Mouse (Mus musculus) megakaryocyte, embryonic 14.5 days (primary cell): ENCODE data around the gene March7. TPM values are rescaled to one million over a fixed set of nuclear protein-coding genes. Genes with fewer than 3 reads are reported as not detected.

Experiments
- H3K27me3 ChIP-seq: replicated peaks from 2 replicates; pipeline ENCODE3; 2012; ENCODE audit warnings: inconsistent platforms
- H3K36me3 ChIP-seq: replicated peaks from 2 replicates; pipeline ENCODE3; 2012; ENCODE audit warnings: low read length, inconsistent platforms, mixed read lengths
- H3K4me1 ChIP-seq: 2 replicates; pipeline ENCODE4 v1.6.1; 2012; ENCODE audit warnings: inconsistent platforms
- H3K4me3 ChIP-seq: replicated peaks from 2 replicates; pipeline ENCODE3; 2012; ENCODE audit warnings: moderate library complexity, mild to moderate bottlenecking, inconsistent platforms
- H3K9me3 ChIP-seq: 2 replicates; pipeline ENCODE4 v1.6.1; 2012; ENCODE audit warnings: inconsistent platforms
- FLI1 ChIP-seq: IDR thresholded peaks from 2 replicates; pipeline ENCODE4 v1.6.1; 2012; ENCODE audit warnings: low read length, inconsistent platforms, mixed read lengths
- GATA1 ChIP-seq: IDR thresholded peaks from 3 replicates; pipeline ENCODE4 v1.6.1; 2012; ENCODE audit warnings: mixed read lengths, low read length, inconsistent platforms, borderline replicate concordance
- polyA plus RNA-seq: library from polyadenylated mRNA; stranded (reverse); fragments of >175 nt; gene quantifications from 2 replicates; pipeline ENCODE4 v1.2.3, GENCODE M21; 2012; ENCODE audit warnings: low replicate concordance; ENCODE audit not compliant: insufficient read depth

The March7 gene
- polyA plus RNA-seq, result 0.88 and 1.2 TPM in 2 replicates

GRCm38 (mm10) chr2:60209703-60210651, at the start of gene March7, which contains the start of gene Baz2b:
March7 (plus strand) TSS chr2:60209887.
Baz2b (minus strand) TSS chr2:60209839.
- Histone ChIP-seq H3K9me3 (no peaks in the 10 kb centered on the region), H3K4me1 (peaks cover 59% of the 10 kb centered on the region), H3K27me3 (no peaks in the 10 kb centered on the region), H3K4me3 (peak within 1 kb of the TSS; percentile 99), H3K36me3 (peaks cover 59% of the 10 kb centered on the region)
- no peak for TF ChIP-seq FLI1
- TF ChIP-seq GATA1, result no peak

- TF ChIP-seq FLI1 (no peak), GATA1 (no peak)
Observed at GRCm38 (mm10) chr2:60163744-60164143, 45.9 kb upstream of the March7 start.

GRCm38 (mm10) chr2:60165679-60166078, 44.0 kb upstream of the March7 start:
- Histone ChIP-seq H3K36me3 (peaks cover 3% of the 10 kb centered on the region), H3K4me3 (no peak overlapping the region)
- TF ChIP-seq GATA1 (no peak), FLI1 (no peak)

More at GRCm38 (mm10) chr2:60163744-60164143, 45.9 kb upstream of the March7 start:
- H3K36me3 ChIP-seq, result no peaks in the 10 kb centered on the region
- no peaks in the 10 kb centered on the region for H3K27me3 ChIP-seq
- no peaks in the 10 kb centered on the region for H3K9me3 ChIP-seq
- H3K4me3 ChIP-seq, result no peak overlapping the region
- H3K4me1 ChIP-seq, result peaks cover 8% of the 10 kb centered on the region

GRCm38 (mm10) chr2:60166878-60167277, 42.8 kb upstream of the March7 start:
- H3K36me3 ChIP-seq, result peaks cover 3% of the 10 kb centered on the region
- no peaks in the 10 kb centered on the region for H3K27me3 ChIP-seq
- H3K9me3 ChIP-seq, result peaks cover 6% of the 10 kb centered on the region
- peaks cover 10% of the 10 kb centered on the region for H3K4me1 ChIP-seq
- TF ChIP-seq FLI1, result no peak
- no peak for TF ChIP-seq GATA1
- H3K4me3 ChIP-seq, result no peak overlapping the region

More at GRCm38 (mm10) chr2:60165679-60166078, 44.0 kb upstream of the March7 start:
- Histone ChIP-seq H3K27me3 (no peaks in the 10 kb centered on the region), H3K9me3 (peaks cover 6% of the 10 kb centered on the region), H3K4me1 (peaks cover 8% of the 10 kb centered on the region)

GRCm38 (mm10) chr2:60171786-60172530, 37.7 kb upstream of the March7 start:
- H3K9me3 ChIP-seq, result peaks cover 14% of the 10 kb centered on the region
- no peaks in the 10 kb centered on the region for H3K27me3 ChIP-seq
- peak overlapping the region; percentile 69 for H3K4me3 ChIP-seq
- peaks cover 20% of the 10 kb centered on the region for H3K4me1 ChIP-seq
- TF ChIP-seq FLI1 (no peak), GATA1 (no peak)
- H3K36me3 ChIP-seq, result peaks cover 3% of the 10 kb centered on the region

GRCm38 (mm10) chr2:60172531-60172914, 37.2 kb upstream of the March7 start:
- Histone ChIP-seq H3K9me3 (peaks cover 14% of the 10 kb centered on the region), H3K27me3 (no peaks in the 10 kb centered on the region), H3K4me1 (peaks cover 20% of the 10 kb centered on the region), H3K4me3 (peak overlapping the region; percentile 54), H3K36me3 (peaks cover 3% of the 10 kb centered on the region)
- TF ChIP-seq GATA1 (no peak), FLI1 (no peak)

- Histone ChIP-seq H3K4me3 (no peak overlapping the region), H3K36me3 (peaks cover 3% of the 10 kb centered on the region), H3K4me1 (peaks cover 20% of the 10 kb centered on the region), H3K9me3 (peaks cover 14% of the 10 kb centered on the region), H3K27me3 (no peaks in the 10 kb centered on the region)
- TF ChIP-seq FLI1, result no peak
- no peak for TF ChIP-seq GATA1
Observed at GRCm38 (mm10) chr2:60173190-60173589, 36.5 kb upstream of the March7 start.

GRCm38 (mm10) chr2:60173595-60173994, 36.1 kb upstream of the March7 start:
- peaks cover 14% of the 10 kb centered on the region for H3K9me3 ChIP-seq
- H3K4me3 ChIP-seq, result no peak overlapping the region
- H3K4me1 ChIP-seq, result peaks cover 20% of the 10 kb centered on the region
- no peaks in the 10 kb centered on the region for H3K27me3 ChIP-seq
- TF ChIP-seq FLI1 (no peak), GATA1 (no peak)
- H3K36me3 ChIP-seq, result peaks cover 3% of the 10 kb centered on the region

- Histone ChIP-seq H3K27me3 (no peaks in the 10 kb centered on the region), H3K9me3 (peaks cover 8% of the 10 kb centered on the region), H3K4me3 (no peak overlapping the region), H3K4me1 (peaks cover 20% of the 10 kb centered on the region), H3K36me3 (no peaks in the 10 kb centered on the region)
- TF ChIP-seq GATA1 (no peak), FLI1 (no peak)
Observed at GRCm38 (mm10) chr2:60175078-60175477, 34.6 kb upstream of the March7 start.

GRCm38 (mm10) chr2:60176087-60176486, 33.6 kb upstream of the March7 start:
- TF ChIP-seq FLI1 (no peak), GATA1 (no peak)
- Histone ChIP-seq H3K36me3 (no peaks in the 10 kb centered on the region), H3K4me3 (peak overlapping the region; percentile 9), H3K9me3 (peaks cover 8% of the 10 kb centered on the region), H3K4me1 (peaks cover 20% of the 10 kb centered on the region), H3K27me3 (no peaks in the 10 kb centered on the region)
